Mouse (Mus musculus) adrenal gland (tissue): ENCODE measurements around the gene Vgll4.

Experiments
- intact Hi-C: fragments of 180-260 bp; cut with DNase I; formaldehyde crosslinking; loops from one replicate; pipeline ENCODE4 v1.15.1; 2025

The Vgll4 gene

DNA sequence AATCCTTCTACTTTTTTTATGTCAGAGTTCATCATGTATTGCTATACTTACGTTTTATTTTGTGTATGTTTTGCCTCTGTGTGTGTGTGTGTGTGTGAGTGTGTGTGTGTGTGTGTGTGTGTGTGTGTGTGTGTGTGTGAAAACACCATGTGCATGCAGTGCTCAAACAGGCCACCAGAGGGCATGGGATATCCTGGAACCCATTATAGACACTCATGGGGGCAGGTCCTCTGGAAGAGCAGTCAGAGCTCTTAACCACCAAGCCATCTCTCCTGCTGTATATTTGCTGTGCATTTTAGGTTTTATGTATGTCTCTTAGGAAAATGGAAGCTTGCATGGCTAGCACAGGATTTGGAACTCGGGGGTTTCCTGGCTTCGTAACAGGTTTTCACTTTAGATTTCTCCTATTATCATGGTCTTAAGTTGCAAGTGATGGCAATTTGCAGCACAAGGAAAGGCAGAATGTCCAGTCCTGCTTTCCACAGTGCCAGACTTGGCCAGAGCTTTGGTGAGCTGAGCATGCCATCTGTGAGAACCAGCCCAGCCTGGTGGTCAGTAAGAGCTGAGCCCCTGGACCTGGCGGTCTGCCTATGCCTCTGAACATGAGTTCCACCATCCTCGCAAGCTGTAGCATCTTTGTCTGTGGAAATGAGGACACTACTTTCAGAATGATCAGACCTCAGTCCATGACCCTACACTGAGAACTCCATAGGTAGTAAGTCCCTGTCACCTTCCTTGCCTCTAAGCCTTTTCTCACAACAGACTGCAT is 154.7 kb downstream of the Vgll4 start:
- intact Hi-C loops = no loop called here

DNA sequence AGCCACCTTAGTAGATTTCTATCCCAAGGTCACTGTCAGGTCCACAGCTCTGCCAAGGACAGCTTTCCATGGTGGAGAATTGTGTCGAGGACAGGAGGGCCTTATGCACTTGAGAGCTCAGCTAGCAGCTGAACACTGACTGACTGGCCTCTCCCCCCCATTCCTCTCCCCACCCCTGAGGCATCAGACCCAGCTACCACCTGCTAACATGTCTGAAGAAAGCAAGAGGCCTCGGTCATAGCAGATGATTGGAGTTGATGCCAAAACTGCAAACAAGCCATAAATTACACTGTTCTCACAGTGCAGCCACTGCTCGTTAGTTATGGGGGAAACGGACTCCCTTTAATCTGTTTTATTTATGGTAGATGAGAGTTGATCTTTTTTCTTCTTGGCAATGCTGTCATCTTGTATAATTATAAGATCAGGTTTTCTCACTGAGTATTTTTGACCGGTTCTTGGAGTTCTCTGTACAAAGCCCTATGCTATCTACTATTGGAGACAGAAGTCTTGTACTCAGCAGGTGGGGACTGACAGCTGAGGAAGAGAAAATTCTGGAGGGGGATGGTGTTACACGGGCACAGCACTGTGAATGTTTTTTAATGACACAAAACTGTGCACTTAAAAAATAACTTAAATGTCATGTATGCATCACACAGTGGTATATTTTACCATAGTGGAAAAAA is 155.5 kb downstream of the Vgll4 start:
- intact Hi-C loops = no loop called here

DNA sequence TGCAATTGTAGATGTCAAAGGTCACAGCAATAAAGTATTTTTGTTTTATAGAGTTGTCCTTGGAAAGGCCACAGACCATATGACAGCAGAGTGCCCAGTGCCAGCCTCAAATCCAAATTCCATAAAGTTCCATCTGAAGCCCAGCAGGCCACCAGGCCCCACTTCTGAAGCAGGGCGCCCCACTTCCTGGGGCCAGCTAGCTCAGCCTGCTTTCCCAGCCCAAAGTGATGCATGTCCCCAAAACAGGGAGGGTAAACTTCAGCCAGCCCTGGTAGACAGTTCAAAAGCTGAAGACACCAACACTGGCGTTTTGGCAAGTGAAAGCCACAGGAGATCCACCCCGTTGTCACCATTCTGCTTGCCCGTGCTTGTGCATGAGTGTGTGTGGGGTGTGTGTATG is 157.0 kb downstream of the Vgll4 start:
- intact Hi-C loops = no loop called here

DNA sequence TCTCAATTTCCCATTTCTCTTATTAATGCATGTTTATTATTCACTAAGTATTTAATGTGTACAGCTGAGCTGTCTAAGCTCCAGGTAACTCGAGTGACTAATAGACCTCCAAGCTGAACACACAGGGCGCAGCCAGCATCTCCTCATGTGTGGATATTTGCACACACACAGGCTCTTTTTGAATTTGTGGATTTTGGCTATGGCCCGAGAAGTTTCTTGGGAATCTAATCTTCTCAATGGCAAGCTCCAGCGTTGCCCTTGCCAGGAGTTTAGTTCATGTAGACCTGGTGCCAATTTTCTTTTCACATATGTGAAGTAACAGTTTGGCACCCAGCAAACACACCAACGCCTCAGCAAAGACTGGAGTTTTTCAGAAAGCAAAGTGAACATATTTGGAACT is 157.5 kb downstream of the Vgll4 start:
- intact Hi-C loops = no loop called here
